Mouse (Mus musculus) liver, postnatal 0 days (tissue): ENCODE data around the gene Gata3. TPM values are rescaled to one million over a fixed set of nuclear protein-coding genes. Genes with fewer than 3 reads are reported as not detected.

Source experiments
- ATAC-seq: fragments of 200-750 bp; cut with Nextera tagmentation; 2 replicates; pipeline ENCODE4 v1.8.0; 2017; ENCODE audit warnings: mild to moderate bottlenecking, moderate library complexity
- DNase-seq: peaks from one replicate; pipeline ENCODE4 v3.0.0-alpha.2; 2016
- H3K27ac ChIP-seq: fragments of 300-500 bp; sonication (generic); 2 replicates; pipeline ENCODE4 v1.5.1; 2014; ENCODE audit warnings: antibody characterized with exemption, moderate library complexity, mild to moderate bottlenecking, low read depth
- H3K27me3 ChIP-seq: fragments of 300-500 bp; sonication (generic); 2 replicates; pipeline ENCODE4 v1.6.1; 2014; ENCODE audit warnings: low read length, control low read depth, mixed read lengths; ENCODE audit not compliant: insufficient read depth
- H3K36me3 ChIP-seq: fragments of 300-500 bp; sonication (generic); replicated peaks from 2 replicates; pipeline ENCODE4 v1.6.1; 2014; ENCODE audit warnings: mild to moderate bottlenecking, control low read depth, low read length, moderate library complexity, mixed read lengths; ENCODE audit not compliant: insufficient read depth
- H3K4me1 ChIP-seq: fragments of 300-500 bp; sonication (generic); 2 replicates; pipeline ENCODE4 v1.6.1; 2014; ENCODE audit warnings: antibody characterized with exemption, mild to moderate bottlenecking, control low read depth; ENCODE audit not compliant: insufficient read depth
- H3K4me2 ChIP-seq: fragments of 300-500 bp; sonication (generic); 2 replicates; pipeline ENCODE4 v1.6.1; 2014; ENCODE audit warnings: low read depth, mild to moderate bottlenecking, low read length, moderate library complexity, mixed read lengths
- H3K4me3 ChIP-seq: fragments of 300-500 bp; sonication (generic); 2 replicates; pipeline ENCODE4 v1.5.1; 2014; ENCODE audit warnings: low read depth, low read length
- H3K9ac ChIP-seq: fragments of 300-500 bp; sonication (generic); replicated peaks from 2 replicates; pipeline ENCODE4 v1.6.1; 2014; ENCODE audit warnings: mild to moderate bottlenecking, moderate library complexity
- H3K9me3 ChIP-seq: fragments of 300-500 bp; sonication (generic); 2 replicates; pipeline ENCODE4 v1.6.1; 2016; ENCODE audit warnings: mild to moderate bottlenecking, control low read depth, low read length, mixed read lengths
- CTCF ChIP-seq: sonication (generic); IDR thresholded peaks from 2 replicates; pipeline ENCODE4 v1.5.1; 2016; ENCODE audit warnings: antibody characterized with exemption, low read depth
- EP300 ChIP-seq: IDR thresholded peaks from 2 replicates; pipeline ENCODE4 v1.6.1; 2016; ENCODE audit warnings: antibody characterized with exemption, low read depth, mild to moderate bottlenecking
- WGBS: fragments of 180-500 bp; shearing (Covaris S2); extraction: QIAGEN DNeasy Blood & Tissue Kit; methylation state at CpG from one replicate; pipeline ENCODE4 v1.1.7; 2014; ENCODE audit not compliant: insufficient replicate concordance; 5-methylcytosine and 5-hydroxymethylcytosine counted together
- polyA plus RNA-seq: library from polyadenylated mRNA; unstranded; fragments of >200 nt; fragmentation: Nextera tagmentation; extraction: Ambion mirVana; gene quantifications from 2 replicates; pipeline ENCODE4 v1.2.1, GENCODE M21; 2015

Gata3 gene
- polyA plus RNA-seq, 1 experiment from 2014 or later: 1.3 TPM

DNA sequence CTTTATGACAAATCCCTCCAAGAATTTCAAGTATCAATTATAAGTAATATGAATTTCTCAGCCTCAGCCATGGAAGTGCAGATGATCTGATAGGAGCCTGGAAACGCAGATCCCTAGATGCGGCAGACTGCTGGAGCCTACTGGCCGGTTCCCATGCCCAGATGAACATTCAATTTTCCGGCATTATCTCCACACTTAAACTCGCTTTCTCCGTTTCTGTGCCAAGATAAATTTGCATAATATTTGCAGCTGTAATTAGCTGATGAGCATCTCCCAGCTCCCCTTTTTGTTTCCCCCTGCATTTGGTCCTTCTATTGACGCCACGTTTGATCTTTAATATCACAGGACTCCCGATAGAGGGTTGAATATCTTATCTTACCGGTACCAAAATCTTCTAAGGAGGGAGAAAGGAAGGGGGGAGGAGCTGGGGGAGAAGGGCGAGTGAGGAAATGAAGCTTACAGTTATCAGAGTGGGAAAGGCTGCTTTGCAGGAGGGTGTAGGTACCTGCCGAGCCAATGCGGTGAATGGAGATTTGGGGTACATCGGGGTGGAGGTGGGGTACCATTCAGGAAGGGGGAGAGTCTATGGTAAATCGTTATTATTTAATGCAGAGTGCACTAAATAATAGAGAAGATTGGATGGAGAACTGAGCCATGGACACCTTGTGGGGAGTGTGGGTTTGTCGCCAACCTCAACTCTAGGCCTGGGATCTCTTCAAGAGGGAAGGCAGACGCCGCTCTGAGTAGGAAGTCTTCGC is 5.2 kb upstream of the Gata3 start:
- peaks cover 90% of the 10 kb centered on the region for H3K27me3 ChIP-seq
- no peak overlapping the region for H3K4me2 ChIP-seq
- 3% methylated on average over 18 of the region's 19 CpGs for WGBS
- TF ChIP-seq EP300: no peak
- TF ChIP-seq CTCF: no peak
- H3K9me3 ChIP-seq: no peaks in the 10 kb centered on the region
- H3K4me1 ChIP-seq: no peaks in the 10 kb centered on the region
- no peak for ATAC-seq
- no peaks in the 10 kb centered on the region for H3K36me3 ChIP-seq
- DNase-seq: no peak
- no peak overlapping the region for H3K27ac ChIP-seq
- H3K4me3 ChIP-seq: no peak overlapping the region
- no peak overlapping the region for H3K9ac ChIP-seq

DNA sequence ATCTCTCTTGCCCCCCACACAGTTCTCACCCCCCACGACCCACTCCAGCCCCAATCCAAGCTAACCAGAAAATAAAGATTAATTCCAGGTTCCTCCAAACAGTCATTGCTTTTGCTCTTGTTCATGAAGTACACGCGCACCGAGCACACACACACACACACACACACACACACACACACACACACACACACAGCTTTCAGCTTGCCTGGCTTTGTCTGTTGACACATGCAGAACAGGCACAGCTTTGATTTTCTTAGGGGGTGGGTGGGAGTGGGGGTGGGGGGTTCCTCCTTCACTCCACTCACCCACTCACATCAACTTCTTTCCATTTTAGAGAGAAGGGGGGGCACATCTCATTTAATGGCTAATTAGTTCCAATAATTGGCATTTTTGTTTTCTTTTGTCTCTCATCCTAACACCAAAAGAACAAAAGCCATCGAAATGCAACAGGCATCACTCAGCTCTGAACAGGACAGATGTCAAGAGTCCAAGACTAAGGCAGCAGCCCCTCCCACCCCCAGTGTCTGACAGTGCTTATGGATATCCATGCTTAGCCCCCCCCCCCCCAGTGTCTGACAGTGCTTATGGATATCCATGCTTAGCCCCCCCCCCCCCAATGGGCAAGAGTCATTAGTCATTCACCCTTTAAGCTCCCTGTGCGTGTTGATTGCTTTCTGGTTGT is 3.6 kb upstream of the Gata3 start:
- H3K27me3 ChIP-seq: peaks cover 91% of the 10 kb centered on the region
- ATAC-seq: no peak
- no peak for DNase-seq
- peaks cover 6% of the 10 kb centered on the region for H3K4me1 ChIP-seq
- H3K27ac ChIP-seq: no peak overlapping the region
- H3K9ac ChIP-seq: no peak overlapping the region
- 9% methylated on average over 6 of the region's 6 CpGs for WGBS
- TF ChIP-seq EP300 (no peak), CTCF (no peak)
- H3K4me3 ChIP-seq: no peak overlapping the region
- H3K36me3 ChIP-seq: no peaks in the 10 kb centered on the region
- H3K4me2 ChIP-seq: no peak overlapping the region
- no peaks in the 10 kb centered on the region for H3K9me3 ChIP-seq

DNA sequence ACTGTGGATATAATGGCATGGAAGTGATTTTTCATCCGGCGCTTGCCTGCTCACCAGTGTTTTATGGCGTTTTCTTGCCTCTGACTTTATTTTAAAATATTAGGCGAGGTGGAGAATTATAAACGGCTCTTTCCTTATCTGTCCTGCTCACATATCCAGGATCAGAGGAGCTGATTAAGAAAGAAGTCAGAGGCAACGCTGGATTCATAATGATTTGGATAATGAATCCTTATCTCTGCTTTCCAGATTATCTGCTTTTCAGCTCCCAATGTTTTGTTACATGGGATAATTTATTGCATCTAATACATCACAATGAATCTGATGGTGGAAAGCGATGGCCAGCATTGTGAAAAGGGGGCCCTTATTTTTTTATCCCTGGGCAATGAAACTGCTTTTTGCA is 2.7 kb upstream of the Gata3 start:
- no peak overlapping the region for H3K27ac ChIP-seq
- peaks cover 6% of the 10 kb centered on the region for H3K4me1 ChIP-seq
- peaks cover 89% of the 10 kb centered on the region for H3K27me3 ChIP-seq
- H3K9me3 ChIP-seq: no peaks in the 10 kb centered on the region
- no peaks in the 10 kb centered on the region for H3K36me3 ChIP-seq
- no peak overlapping the region for H3K4me2 ChIP-seq
- DNase-seq: no peak
- WGBS: 8% methylated on average over 7 of the region's 7 CpGs
- H3K9ac ChIP-seq: no peak overlapping the region
- no peak overlapping the region for H3K4me3 ChIP-seq
- no peak for ATAC-seq
- TF ChIP-seq CTCF: no peak
- TF ChIP-seq EP300: no peak

DNA sequence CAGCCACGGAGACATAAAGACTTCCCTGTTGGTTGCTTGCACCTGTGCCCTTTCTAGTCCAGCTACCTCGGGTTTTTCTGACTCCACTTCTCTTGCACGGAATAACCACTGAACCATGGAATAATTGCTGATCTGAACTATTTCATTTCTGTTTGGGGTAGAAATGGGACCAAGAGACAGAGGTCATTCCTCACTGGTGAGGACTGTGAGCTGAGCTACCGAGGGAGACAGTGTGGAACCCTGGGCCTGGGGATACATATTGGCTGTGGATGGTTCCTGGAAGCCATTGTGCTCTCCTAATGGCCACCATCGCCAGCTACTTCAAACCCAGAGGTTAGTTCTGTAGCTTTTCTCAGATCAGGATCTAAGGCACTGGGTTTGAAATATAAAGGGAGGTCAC is 1.1 kb upstream of the Gata3 start:
- H3K4me2 ChIP-seq: no peak overlapping the region
- 10% methylated on average over 5 of the region's 5 CpGs for WGBS
- H3K4me3 ChIP-seq: no peak overlapping the region
- DNase-seq: no peak
- no peak overlapping the region for H3K27ac ChIP-seq
- TF ChIP-seq EP300 (no peak), CTCF (no peak)
- no peaks in the 10 kb centered on the region for H3K36me3 ChIP-seq
- peaks cover 89% of the 10 kb centered on the region for H3K27me3 ChIP-seq
- H3K9me3 ChIP-seq: no peaks in the 10 kb centered on the region
- ATAC-seq: no peak
- H3K9ac ChIP-seq: no peak overlapping the region
- H3K4me1 ChIP-seq: peaks cover 6% of the 10 kb centered on the region

DNA sequence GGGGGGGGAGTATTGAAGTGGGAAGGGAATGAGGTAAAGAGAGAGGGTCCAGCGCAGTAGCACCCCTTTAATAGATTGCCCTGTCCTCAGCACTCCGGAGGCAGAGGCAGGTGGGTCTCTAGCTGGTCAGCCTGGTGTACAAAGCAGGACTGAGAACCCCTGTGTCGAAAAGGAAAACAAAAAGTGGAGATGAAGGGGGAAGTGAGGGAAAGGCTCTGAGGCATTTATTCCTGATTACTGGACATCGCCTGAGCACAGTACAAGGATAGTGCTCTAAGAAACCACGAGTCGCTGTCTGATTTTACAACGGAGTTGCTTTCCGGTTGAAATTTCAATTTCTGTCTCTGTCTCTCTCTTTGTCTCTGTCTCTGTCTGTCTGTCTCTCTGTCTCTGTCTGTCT is 417 bp upstream of the Gata3 start:
- ATAC-seq (no peak), DNase-seq (no peak)
- TF ChIP-seq EP300: no peak
- TF ChIP-seq CTCF: no peak
- peaks cover 6% of the 10 kb centered on the region for H3K4me1 ChIP-seq
- H3K36me3 ChIP-seq: no peaks in the 10 kb centered on the region
- H3K27me3 ChIP-seq: peaks cover 89% of the 10 kb centered on the region
- no peak overlapping the region for H3K27ac ChIP-seq
- no peaks in the 10 kb centered on the region for H3K9me3 ChIP-seq
- no peak overlapping the region for H3K9ac ChIP-seq
- no peak overlapping the region for H3K4me3 ChIP-seq
- H3K4me2 ChIP-seq: peak overlapping the region; percentile 69; the same call in 1 of the 2 replicates
- WGBS: 10% methylated on average over 8 of the region's 8 CpGs

DNA sequence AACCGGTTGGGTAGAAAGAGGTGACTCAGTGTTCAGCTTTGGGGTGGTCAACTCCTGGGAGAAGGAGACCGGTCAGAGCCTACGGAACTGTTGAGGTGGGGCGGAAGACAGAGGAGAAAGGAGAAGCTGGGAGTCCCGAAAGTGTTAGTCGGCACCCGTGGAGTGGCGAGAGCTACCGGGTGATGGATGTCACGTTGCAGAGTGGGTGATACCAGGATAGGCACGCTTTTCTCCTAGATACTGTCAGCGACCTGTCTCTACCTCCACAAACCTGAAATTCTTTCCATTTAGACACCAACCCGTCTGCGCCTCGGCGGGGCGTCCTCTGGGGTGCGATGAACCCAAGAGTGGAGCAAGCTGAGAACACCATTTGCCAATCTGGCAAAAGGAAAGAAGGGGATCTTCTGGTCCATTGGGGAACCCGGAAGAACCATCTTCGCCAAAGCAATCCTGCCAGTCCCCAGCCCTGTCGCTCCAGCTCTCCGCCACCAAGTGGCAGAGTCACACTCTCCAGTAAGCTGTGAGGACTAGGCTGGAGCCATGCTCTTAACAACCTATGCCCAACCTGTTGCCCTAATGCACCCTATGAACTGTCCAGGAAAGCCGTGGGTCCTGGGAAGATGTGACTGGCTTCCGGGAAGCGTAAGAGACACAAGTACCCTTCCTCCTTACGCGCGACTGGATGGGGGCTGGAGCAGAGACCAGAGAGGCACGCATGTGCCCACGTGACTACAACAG is 752 bp downstream of the Gata3 start, which contains the start of gene 9230102O04Rik:
Gene 9230102O04Rik, minus strand, starts transcription at position 628 of the 738 bp plus-strand sequence.
- H3K36me3 ChIP-seq: no peaks in the 10 kb centered on the region
- peaks cover 89% of the 10 kb centered on the region for H3K27me3 ChIP-seq
- H3K4me3 ChIP-seq: peak within 1 kb of the TSS; percentile 37
- peak; percentile 61 for DNase-seq
- peak; percentile 94 for ATAC-seq
- H3K4me2 ChIP-seq: peak within 1 kb of the TSS; percentile 69
- TF ChIP-seq CTCF: peak; percentile 69
- no peak for TF ChIP-seq EP300
- WGBS: under 1% methylated on average over 30 of the region's 30 CpGs
- no peaks in the 10 kb centered on the region for H3K9me3 ChIP-seq
- no peak within 1 kb of the TSS for H3K27ac ChIP-seq
- peaks cover 8% of the 10 kb centered on the region for H3K4me1 ChIP-seq
- no peak within 1 kb of the TSS for H3K9ac ChIP-seq
